Mouse (Mus musculus) 3134 (cell line): ENCODE data around the gene Wasf3.

Experiments used
- DNase-seq: peaks from one replicate; pipeline ENCODE4 v3.0.0-alpha.2; 2011; ENCODE audit warnings: low spot score; ENCODE audit not compliant: insufficient read length; ENCODE audit errors: extremely low read depth

Gene Wasf3

GRCm38 (mm10) chr5:146384935-146385591 is at the start of gene Wasf3:
Wasf3 (plus strand) TSS chr5:146384985.
- DNase-seq = no peak

DNA sequence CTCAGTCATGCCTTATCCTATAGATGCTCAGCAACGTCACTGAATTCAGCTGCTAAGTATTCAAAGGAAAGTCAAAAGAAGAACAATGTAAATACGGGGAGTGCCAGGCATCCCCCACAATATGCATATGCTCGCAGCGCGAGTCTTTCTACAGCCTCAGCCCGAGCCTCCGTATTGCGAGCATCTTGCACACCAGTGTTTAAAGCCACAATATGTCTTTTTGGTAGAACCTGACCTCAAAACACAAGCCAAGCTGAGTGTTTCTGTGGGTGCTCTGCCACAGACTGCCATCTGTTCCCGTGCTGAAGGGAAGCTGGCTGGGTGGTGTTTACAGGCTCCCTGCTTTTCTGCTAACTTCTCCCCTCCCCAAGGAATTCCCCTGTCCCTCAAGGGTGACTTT is 46.7 kb upstream of the Wasf3 start:
- DNase-seq = no peak

DNA sequence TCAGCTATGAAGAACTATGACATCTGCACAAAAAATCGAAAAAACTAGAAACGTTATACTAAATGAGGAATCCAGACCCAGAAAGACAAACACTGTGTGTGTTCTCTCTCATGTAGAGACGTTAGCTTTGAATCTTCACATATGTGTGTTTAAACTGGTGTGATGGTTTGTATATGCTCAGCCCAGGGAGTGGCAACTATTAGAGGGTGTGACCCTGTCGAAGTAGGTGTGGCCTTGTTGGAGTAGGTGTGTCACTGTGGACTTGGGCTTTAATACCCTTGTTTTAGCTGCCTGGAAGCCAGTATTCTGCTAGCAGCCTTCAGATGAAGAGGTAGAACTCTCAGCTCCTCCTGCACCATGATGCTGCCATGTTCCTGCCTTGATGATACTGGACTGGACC is 44.7 kb upstream of the Wasf3 start:
- no peak for DNase-seq

GRCm38 (mm10) chr5:146344911-146345686 is 39.7 kb upstream of the Wasf3 start:
- DNase-seq = no peak

DNA sequence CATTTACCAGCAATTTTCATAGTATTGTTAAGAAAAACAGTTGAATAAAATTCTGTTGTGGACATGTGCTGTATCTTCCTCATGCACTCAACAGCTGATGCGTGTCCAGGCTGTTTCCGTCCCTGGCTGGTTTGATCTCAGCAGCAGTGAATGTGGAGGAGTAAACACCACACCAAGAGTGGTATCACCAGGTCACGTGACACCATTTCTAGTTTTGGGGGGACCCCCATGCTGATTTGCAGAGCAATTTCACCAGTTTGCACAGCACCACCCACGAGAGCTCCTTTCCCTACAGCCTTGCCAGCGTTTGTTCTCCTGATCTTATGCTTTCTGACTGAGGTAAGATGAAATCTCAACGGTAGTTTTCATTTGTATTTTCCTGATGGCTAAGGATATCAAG is 37.7 kb upstream of the Wasf3 start:
- DNase-seq = no peak

DNA sequence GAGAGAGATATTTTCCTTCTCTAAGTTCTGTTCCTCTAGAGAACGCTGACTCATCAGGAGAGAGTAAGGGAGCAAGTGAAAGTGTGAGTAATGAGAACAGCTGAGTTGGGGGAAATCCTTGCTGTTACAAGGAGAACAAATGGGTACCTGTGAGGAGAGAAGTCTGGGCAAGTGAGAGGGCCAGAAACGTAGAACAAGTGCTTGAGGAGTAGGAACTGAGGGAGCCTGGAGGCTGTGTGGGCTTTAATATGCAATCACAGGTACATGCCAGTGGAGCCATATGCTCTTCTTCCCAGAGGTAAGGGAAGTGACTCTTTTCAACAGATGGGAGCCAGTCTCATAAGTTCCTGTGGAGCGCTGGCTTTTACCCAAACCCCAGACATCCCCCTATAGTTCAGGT is 35.6 kb upstream of the Wasf3 start:
- DNase-seq = no peak

DNA sequence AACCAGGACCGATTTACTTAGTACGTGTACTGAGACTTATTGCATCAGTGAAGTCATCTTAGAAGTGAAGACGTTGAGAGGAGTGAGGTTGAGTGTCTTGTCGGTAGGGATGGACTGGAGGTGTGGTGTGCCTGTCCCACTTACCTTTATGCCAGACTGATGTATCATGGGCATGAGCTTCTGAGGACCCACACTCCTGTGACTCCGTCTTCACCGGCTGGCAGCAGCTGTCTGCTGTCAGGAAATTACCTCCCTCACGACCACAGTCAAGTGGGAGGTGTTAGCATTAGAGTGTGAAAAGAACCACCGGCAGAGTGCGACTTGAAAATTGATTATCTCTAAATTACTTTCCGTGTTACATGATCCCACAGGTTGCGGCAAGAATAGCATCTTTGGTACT is 34.0 kb upstream of the Wasf3 start:
- DNase-seq = no peak

DNA sequence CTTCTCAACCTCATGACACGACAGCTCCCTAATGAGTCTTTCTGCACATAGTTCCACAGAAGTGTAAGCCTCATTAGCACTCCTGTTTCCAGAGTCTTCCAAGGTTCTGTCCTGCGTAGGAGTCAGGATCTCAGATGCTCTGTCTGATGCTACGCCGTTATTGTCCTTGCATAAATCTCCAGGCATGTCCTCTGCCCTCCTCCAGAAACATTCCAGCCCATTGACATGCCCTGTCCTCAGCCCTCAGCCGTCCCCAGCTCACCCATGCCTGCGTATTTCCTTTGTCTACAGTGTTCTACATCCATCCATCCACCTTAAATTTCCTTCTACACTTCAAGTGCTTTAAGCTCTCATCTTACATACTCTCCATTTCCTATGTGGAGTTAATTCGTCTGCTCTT is 32.8 kb upstream of the Wasf3 start:
- no peak for DNase-seq

- no peak for DNase-seq
These were observed 24.4 kb upstream of the Wasf3 start for GRCm38 (mm10) chr5:146360386-146360785.

GRCm38 (mm10) chr5:146362711-146363110 is 22.1 kb upstream of the Wasf3 start:
- no peak for DNase-seq

- DNase-seq = no peak
These were observed 16.4 kb upstream of the Wasf3 start for GRCm38 (mm10) chr5:146368356-146368755.

GRCm38 (mm10) chr5:146368971-146369370 is 15.8 kb upstream of the Wasf3 start:
- DNase-seq = no peak

DNA sequence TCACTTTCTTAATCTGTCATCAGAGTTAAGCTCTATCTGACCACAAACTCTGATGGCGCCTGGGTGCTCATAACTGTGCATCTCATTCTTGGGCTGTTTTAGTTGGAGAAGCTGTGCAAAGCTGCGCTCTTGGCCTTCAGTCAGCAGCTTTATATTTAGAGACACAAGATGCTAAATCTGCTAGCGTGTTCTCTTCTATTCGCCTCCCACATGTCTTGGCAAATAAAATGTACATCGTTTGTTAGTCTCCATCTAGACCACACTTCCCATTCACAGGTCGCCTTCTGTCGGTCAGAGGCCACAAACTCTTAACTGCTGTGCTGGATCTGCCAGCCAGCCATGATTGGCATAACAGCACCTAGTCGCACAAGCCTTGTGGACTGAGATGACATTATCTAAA is 14.0 kb upstream of the Wasf3 start:
- DNase-seq = no peak

- no peak for DNase-seq
These were observed 11.5 kb upstream of the Wasf3 start for GRCm38 (mm10) chr5:146373238-146373637.

GRCm38 (mm10) chr5:146376601-146377000 is 8.2 kb upstream of the Wasf3 start:
- no peak for DNase-seq

DNA sequence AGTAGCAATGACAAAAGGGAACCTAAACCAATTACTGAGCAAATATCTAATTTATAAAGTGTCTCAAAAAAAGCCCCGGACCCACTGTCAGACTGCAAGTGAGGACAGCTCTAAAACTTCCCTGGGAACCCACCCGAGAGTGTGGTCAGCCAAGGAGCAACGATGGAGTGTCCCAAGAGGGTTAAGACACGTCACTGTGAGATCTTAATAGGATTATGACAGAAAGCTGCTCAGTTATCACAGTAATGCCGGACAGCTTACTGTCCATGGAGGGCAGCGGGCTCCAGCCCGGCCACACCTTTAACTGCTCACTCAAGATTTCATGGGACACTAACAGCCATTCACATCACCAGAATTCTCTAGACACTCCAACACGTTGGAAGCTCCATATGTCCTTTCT is 4.7 kb upstream of the Wasf3 start:
- no peak for DNase-seq

GRCm38 (mm10) chr5:146382268-146382667 is 2.5 kb upstream of the Wasf3 start:
- no peak for DNase-seq

DNA sequence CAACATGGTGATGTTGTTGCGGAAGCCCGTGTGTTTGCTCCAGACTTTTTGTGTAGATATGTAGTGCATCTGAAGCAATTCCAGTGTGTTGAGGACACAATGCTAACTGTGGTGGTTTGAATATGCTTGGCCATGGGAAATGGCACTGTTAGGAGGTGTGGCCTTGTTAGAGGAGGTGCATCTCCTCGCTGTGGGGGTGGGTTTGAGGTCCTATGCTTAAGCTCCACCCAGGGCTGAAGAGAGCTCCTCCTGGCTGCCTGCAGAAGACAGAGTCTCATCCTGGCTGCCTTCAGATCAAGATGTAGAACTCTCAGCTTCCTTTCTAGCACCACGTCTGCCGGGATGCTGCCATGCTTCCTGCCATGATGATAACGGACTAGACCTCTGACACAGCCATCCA is 1.4 kb upstream of the Wasf3 start:
- DNase-seq = no peak

DNA sequence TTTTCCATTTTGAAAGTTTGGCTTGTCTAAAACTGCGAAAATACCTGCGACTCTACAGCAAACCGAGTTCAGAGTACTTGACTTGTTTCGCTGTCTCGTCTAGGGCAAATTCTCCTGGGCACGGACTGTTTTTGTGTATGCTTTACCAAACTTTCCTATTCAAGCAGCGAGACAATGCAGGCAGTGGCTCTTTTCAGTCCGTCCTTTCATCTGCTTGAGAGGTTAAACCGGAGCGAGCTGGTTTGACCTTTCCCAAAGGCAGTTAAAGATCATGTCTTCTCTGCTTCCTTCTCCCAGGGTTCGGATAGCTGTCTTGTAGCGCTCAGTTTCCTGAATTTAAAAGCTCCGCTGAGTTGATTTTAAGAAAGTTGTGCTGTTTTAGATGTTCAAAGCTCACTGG is 1.2 kb downstream of the Wasf3 start:
- DNase-seq = no peak

GRCm38 (mm10) chr5:146386906-146387305 is 2.1 kb downstream of the Wasf3 start:
- no peak for DNase-seq

DNA sequence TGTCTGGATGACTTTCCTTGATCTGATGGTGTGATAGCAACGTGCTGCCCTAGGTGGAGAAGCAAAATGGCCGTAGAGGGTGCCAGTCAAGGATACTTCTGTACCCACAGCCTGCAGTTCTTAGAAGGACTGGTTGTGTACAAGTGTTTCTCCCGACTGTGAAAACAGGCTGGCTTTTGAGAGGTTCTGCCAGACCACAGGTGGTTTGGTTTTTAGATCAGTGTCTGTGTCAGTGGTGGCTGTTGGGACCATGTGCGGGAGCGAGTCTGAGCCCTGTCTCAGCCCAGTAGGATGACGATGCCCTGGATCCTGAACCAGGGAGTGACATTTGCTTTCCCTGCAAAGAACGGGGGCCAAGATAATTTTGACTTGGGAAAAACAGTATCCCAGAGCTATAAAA is 9.8 kb downstream of the Wasf3 start:
- no peak for DNase-seq

DNA sequence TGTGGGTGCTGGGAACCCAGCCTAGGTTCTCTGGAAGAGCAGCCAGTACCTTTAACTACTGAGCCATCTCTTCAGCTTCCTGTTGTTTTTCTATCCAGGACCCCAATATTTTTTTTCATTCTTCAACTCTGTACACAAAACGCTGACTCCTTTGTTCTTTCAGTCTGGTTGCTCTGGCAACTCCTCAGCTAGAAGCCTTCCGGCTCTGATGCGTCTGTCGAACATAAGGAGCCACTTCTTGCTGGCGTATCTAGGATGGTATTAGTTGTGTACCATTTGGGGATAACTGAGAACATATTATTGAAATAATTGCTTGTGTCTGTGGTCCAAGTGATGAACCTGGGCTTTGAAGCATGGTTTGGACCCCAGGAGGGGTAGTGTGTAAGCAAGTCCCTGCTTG is 12.5 kb downstream of the Wasf3 start:
- no peak for DNase-seq
